Mouse (Mus musculus) stomach, embryonic 16.5 days (tissue): Measurements from ENCODE around the gene Col4a2. TPM values are rescaled to one million over a fixed set of nuclear protein-coding genes. Genes with fewer than 3 reads are reported as not detected.

Experiments used
- ATAC-seq: fragments of 200-750 bp; cut with Nextera tagmentation; 2 replicates; pipeline ENCODE4 v1.8.0; 2017; ENCODE audit warnings: moderate number of reproducible peaks, moderate TSS enrichment; ENCODE audit not compliant: insufficient read depth, low FRiP score
- H3K27ac ChIP-seq: fragments of 300-500 bp; sonication (generic); 2 replicates; pipeline ENCODE4 v1.5.1; 2014; ENCODE audit warnings: low read length
- H3K27me3 ChIP-seq: fragments of 300-500 bp; sonication (generic); 2 replicates; pipeline ENCODE4 v1.6.1; 2014; ENCODE audit warnings: low read length, control low read depth, mixed read lengths; ENCODE audit not compliant: control insufficient read depth, insufficient read depth
- H3K36me3 ChIP-seq: fragments of 300-500 bp; sonication (generic); 2 replicates; pipeline ENCODE4 v1.6.1; 2014; ENCODE audit warnings: low read length; ENCODE audit not compliant: control insufficient read depth, insufficient read depth
- H3K4me1 ChIP-seq: fragments of 300-500 bp; sonication (generic); 2 replicates; pipeline ENCODE4 v1.6.1; 2014; ENCODE audit warnings: low read length, control low read depth, mixed read lengths; ENCODE audit not compliant: control insufficient read depth, insufficient read depth
- H3K4me2 ChIP-seq: fragments of 300-500 bp; sonication (generic); 2 replicates; pipeline ENCODE4 v1.6.1; 2014; ENCODE audit warnings: low read depth, low read length, mixed read lengths
- H3K4me3 ChIP-seq: fragments of 300-500 bp; sonication (generic); replicated peaks from 2 replicates; pipeline ENCODE4 v1.5.1; 2014; ENCODE audit warnings: mild to moderate bottlenecking, low read length
- H3K9ac ChIP-seq: fragments of 300-500 bp; sonication (generic); 2 replicates; pipeline ENCODE4 v1.6.1; 2014; ENCODE audit warnings: low read length
- H3K9me3 ChIP-seq: fragments of 300-500 bp; sonication (generic); replicated peaks from 2 replicates; pipeline ENCODE4 v1.6.1; 2016; ENCODE audit warnings: low read length, control low read depth; ENCODE audit not compliant: control insufficient read depth
- WGBS: fragments of 180-500 bp; shearing (Covaris S2); extraction: QIAGEN DNeasy Blood & Tissue Kit; methylation state at CpG from one replicate; pipeline ENCODE4 v1.1.7; 2014; 5-methylcytosine and 5-hydroxymethylcytosine counted together
- polyA plus RNA-seq: library from polyadenylated mRNA; unstranded; fragments of >200 nt; fragmentation: Nextera tagmentation; extraction: Ambion mirVana; gene quantifications from 2 replicates; pipeline ENCODE4 v1.2.1, GENCODE M21; 2015

The Col4a2 gene
- polyA plus RNA-seq, 1 experiment from 2014 or later: 65.2 TPM

DNA sequence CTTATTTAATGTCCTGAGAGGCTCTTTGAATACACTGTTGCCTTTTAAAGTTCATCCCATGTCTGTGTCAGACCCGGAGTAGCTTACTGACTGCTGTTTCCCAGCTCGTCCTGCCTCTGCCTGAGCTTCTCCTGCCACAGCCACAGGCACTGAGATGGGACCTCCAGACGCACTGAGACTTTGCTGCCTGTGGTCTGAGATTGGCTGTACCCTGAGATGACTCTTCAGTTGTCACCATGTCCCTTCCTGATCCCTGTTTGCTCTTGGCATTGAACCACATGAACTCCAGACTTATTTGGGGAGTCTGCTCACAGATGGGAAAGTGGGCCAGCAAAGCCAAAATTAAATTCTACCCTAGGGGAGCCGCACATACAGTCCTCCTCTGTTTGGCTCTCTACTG lies 54.1 kb downstream of the Col4a2 start:
- H3K27me3 ChIP-seq: no peaks in the 10 kb centered on the region
- no peaks in the 10 kb centered on the region for H3K36me3 ChIP-seq
- no peak overlapping the region for H3K9ac ChIP-seq
- H3K4me2 ChIP-seq: no peak overlapping the region
- WGBS: 76% methylated on average over 4 of the region's 4 CpGs
- no peaks in the 10 kb centered on the region for H3K9me3 ChIP-seq
- peaks cover 28% of the 10 kb centered on the region for H3K4me1 ChIP-seq
- no peak overlapping the region for H3K4me3 ChIP-seq
- no peak overlapping the region for H3K27ac ChIP-seq
- no peak for ATAC-seq

- Histone ChIP-seq H3K27me3 (no peaks in the 10 kb centered on the region), H3K9me3 (no peaks in the 10 kb centered on the region), H3K9ac (no peak overlapping the region), H3K4me2 (no peak overlapping the region), H3K36me3 (no peaks in the 10 kb centered on the region), H3K4me3 (no peak overlapping the region), H3K4me1 (peaks cover 18% of the 10 kb centered on the region), H3K27ac (no peak overlapping the region)
- ATAC-seq: no peak
- WGBS: 81% methylated on average over 5 of the region's 5 CpGs
Measured at GRCm38 (mm10) chr8:11367670-11368069, 55.1 kb downstream of the Col4a2 start.

GRCm38 (mm10) chr8:11369526-11370203 lies 57.1 kb downstream of the Col4a2 start:
- Histone ChIP-seq H3K4me2 (no peak overlapping the region), H3K27me3 (no peaks in the 10 kb centered on the region), H3K36me3 (no peaks in the 10 kb centered on the region), H3K9me3 (no peaks in the 10 kb centered on the region), H3K27ac (peak overlapping the region; percentile 53), H3K4me3 (no peak overlapping the region), H3K9ac (no peak overlapping the region), H3K4me1 (peaks cover 7% of the 10 kb centered on the region)
- peak; percentile 31; the same call in 1 of the 2 replicates for ATAC-seq
- 74% methylated on average over 19 of the region's 19 CpGs for WGBS

GRCm38 (mm10) chr8:11371347-11371746 lies 58.7 kb downstream of the Col4a2 start:
- H3K36me3 ChIP-seq: no peaks in the 10 kb centered on the region
- no peaks in the 10 kb centered on the region for H3K9me3 ChIP-seq
- peaks cover 15% of the 10 kb centered on the region for H3K4me1 ChIP-seq
- H3K4me2 ChIP-seq: no peak overlapping the region
- H3K27me3 ChIP-seq: no peaks in the 10 kb centered on the region
- 64% methylated on average over 10 of the region's 10 CpGs for WGBS
- no peak for ATAC-seq
- no peak overlapping the region for H3K4me3 ChIP-seq
- H3K27ac ChIP-seq: no peak overlapping the region
- H3K9ac ChIP-seq: no peak overlapping the region

DNA sequence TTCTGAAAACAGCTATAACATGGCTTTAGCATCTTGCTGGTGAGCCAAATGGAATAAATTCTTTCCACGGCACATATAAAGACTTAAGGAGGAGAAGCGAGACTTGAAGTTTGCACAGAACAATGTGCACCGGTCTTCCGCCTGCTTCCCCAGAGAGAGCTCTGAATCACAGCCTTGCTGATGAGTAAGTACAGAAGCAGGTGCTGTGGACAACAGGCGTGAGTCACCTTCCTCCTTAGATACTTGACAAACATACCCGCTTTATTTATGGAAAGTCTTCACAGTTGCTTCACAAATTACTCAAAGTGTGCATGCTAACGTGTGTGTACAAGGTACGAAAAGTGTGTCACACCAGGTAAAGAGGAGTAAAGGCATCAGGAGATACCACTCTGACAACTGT lies 59.5 kb downstream of the Col4a2 start:
- Histone ChIP-seq H3K4me1 (peaks cover 21% of the 10 kb centered on the region), H3K27me3 (no peaks in the 10 kb centered on the region), H3K9me3 (no peaks in the 10 kb centered on the region), H3K4me3 (no peak overlapping the region), H3K4me2 (no peak overlapping the region), H3K36me3 (no peaks in the 10 kb centered on the region), H3K27ac (peak overlapping the region; percentile 32; the same call in 1 of the 2 replicates), H3K9ac (no peak overlapping the region)
- no peak for ATAC-seq
- 78% methylated on average over 8 of the region's 8 CpGs for WGBS

GRCm38 (mm10) chr8:11373643-11374325 lies 61.2 kb downstream of the Col4a2 start:
- no peaks in the 10 kb centered on the region for H3K27me3 ChIP-seq
- H3K4me2 ChIP-seq: no peak overlapping the region
- H3K27ac ChIP-seq: no peak overlapping the region
- H3K36me3 ChIP-seq: no peaks in the 10 kb centered on the region
- no peak for ATAC-seq
- 79% methylated on average over 15 of the region's 15 CpGs for WGBS
- H3K4me3 ChIP-seq: no peak overlapping the region
- H3K9me3 ChIP-seq: no peaks in the 10 kb centered on the region
- no peak overlapping the region for H3K9ac ChIP-seq
- peaks cover 28% of the 10 kb centered on the region for H3K4me1 ChIP-seq

DNA sequence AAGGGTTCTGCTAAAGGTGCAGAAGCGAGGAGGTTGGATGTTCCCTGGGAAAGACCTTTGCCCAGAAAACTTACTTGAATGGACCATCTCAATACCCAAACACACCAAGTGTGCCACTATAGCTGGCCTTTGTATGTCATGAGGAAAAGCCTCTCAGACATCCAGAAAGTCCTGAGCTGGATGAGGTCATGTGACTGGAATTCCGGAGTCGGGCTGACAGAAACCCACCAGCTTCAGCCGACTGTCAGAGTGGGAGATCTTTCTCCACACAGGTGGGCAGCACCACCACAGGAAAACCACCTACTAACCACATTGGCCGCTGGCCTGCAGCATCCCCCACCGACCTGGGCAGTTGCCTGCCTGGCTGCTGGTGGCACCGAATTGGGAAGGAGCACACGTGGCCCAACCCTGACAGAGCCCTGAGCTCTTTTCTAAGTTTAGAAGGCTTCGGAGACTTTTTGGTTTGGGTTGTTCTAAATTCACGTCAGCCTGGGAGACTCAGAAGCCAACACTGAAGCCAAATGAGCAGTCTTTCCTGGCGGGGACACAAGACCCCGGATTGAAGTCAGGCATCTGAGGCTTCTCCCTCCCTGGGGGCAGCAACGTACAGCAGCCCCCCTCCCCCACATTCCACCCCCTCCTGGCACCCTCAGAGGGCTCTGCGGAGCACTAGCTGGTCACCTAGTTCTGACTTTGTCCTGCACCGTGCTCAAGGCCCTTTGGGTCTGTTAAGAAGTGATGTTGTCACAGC lies 61.9 kb downstream of the Col4a2 start:
- H3K36me3 ChIP-seq: no peaks in the 10 kb centered on the region
- no peaks in the 10 kb centered on the region for H3K27me3 ChIP-seq
- no peak overlapping the region for H3K4me2 ChIP-seq
- H3K27ac ChIP-seq: peak overlapping the region; percentile 26; the same call in 1 of the 2 replicates
- H3K4me1 ChIP-seq: peaks cover 26% of the 10 kb centered on the region
- ATAC-seq: no peak
- no peak overlapping the region for H3K4me3 ChIP-seq
- 77% methylated on average over 14 of the region's 15 CpGs for WGBS
- H3K9ac ChIP-seq: no peak overlapping the region
- H3K9me3 ChIP-seq: no peaks in the 10 kb centered on the region

GRCm38 (mm10) chr8:11375749-11376438 lies 63.3 kb downstream of the Col4a2 start:
- ATAC-seq: peak; percentile 82
- H3K4me2 ChIP-seq: peak overlapping the region; percentile 16
- peak overlapping the region; percentile 87 for H3K27ac ChIP-seq

More at GRCm38 (mm10) chr8:11375749-11376438, 63.3 kb downstream of the Col4a2 start:
- Histone ChIP-seq H3K36me3 (no peaks in the 10 kb centered on the region), H3K4me1 (peaks cover 23% of the 10 kb centered on the region), H3K27me3 (no peaks in the 10 kb centered on the region), H3K4me3 (no peak overlapping the region), H3K9ac (0 out of 2 replicates have a peak overlapping the region, but pooled peaks have one; percentile 33), H3K9me3 (no peaks in the 10 kb centered on the region)
- 36% methylated on average over 18 of the region's 18 CpGs for WGBS
